Mouse (Mus musculus): ENCODE data around the gene Tmem109.

DNA sequence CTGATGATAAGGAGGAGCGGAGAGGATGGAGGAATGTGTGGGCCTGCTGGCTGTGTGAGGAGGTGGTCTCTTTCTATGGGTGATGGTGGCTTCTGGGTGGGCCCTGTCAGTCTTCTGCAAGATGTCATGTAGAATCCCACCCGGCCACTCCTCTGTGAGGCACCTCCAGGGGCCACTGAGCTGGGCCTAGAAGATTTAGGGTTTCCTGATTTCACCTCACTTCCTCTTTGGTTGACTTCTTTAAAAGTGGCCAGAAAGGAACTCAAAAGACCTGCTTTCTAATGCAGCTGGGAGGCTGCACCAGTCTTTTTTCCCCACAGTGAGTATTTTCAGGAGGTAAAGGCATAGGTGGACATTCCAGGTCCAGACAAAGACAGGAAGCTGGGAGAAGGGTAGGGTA is 48.8 kb upstream of the Tmem109 start:
- TF ChIP-seq CTCF (IDR thresholded peaks at IDR 0.05; ENCODE audit: low read depth, low read length) (no peak), EP300 (IDR thresholded peaks at IDR 0.05; ENCODE audit: insufficient read depth, low read depth, low read length) (no peak), POLR2A (IDR thresholded peaks at IDR 0.05; ENCODE audit: insufficient read depth, low read length) (no peak)
